Mouse (Mus musculus) olfactory bulb, adult 2 months (tissue): ENCODE results near the gene Ccdc92.

ENCODE experiments used
- CTCF ChIP-seq: fragments of 200-500 bp; IDR thresholded peaks from 2 replicates; pipeline ENCODE4 v1.5.1; 2012; ENCODE audit warnings: low read depth, mild to moderate bottlenecking, low read length, moderate library complexity; ENCODE audit not compliant: insufficient read depth
- POLR2A ChIP-seq: fragments of 200-500 bp; IDR thresholded peaks from 2 replicates; pipeline ENCODE4 v1.6.1; 2012; ENCODE audit warnings: mild to moderate bottlenecking, low read depth, low read length, moderate library complexity; ENCODE audit not compliant: insufficient read depth

DNA sequence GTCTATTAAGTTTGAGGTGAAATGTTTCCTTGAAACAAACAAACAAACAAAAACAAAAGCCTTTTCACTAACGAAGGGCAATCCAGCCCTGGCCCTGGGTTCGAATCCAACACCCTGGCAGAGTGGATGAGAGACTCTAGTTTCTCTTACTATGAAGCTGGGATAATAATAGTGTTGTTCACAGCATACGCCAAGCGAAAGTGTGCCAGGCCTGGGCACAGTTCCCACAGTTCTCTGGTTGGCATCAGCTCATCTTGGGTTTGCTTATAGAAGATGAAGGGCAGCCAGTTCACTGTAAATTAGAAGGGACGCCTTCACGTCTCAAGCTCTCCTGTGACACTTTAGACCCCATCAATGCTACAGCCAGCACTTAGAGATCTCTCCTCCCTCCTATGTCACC lies 39.5 kb upstream of the Ccdc92 start:
- TF ChIP-seq POLR2A (no peak), CTCF (no peak)
